Mouse (Mus musculus) left cerebral cortex, adult 11 months (tissue): ENCODE measurements at regions not wholly inside any gene's neighbourhood (a gene's known extent, or its start where the extent isn't known, plus 50 kb on each side); places are given as distances from the start of the nearest gene placed in this dataset.

ENCODE experiments used
- DNase-seq: peaks from one replicate; pipeline ENCODE4 v3.0.0; 2022; ENCODE audit warnings: low spot score

DNA sequence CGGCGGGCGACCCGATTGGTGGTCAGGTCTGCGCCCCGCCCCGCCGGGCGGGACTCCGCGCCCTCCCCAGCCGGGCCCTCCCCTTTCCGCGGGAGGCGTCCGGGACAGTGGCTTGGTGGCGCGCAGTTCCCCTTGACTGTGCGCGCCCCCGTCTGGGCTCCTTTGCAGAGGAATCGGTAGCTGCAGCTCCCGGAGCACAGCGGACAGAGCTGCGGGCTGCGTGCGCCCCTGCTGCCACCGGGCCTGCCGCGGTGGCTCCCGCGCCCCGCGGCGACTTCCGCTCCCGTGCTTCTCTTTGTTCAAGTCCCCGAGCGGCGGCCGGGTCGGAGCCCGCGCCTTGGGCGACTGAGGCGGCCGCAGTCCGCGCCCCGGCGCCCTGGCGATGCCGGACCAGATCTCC is 566.6 kb upstream of the Gm21863 start:
- DNase-seq = peak; percentile 4
